Mouse (Mus musculus): ENCODE data around the gene Hsf5.

Hsf5 gene

GRCm38 (mm10) chr11:87688478-87689203 lies 71.7 kb downstream of the Hsf5 start:
- peak; percentile 20 for DNase-seq

- peak; percentile 94 for DNase-seq
Measured at GRCm38 (mm10) chr11:87689402-87689808, 72.4 kb downstream of the Hsf5 start.

DNA sequence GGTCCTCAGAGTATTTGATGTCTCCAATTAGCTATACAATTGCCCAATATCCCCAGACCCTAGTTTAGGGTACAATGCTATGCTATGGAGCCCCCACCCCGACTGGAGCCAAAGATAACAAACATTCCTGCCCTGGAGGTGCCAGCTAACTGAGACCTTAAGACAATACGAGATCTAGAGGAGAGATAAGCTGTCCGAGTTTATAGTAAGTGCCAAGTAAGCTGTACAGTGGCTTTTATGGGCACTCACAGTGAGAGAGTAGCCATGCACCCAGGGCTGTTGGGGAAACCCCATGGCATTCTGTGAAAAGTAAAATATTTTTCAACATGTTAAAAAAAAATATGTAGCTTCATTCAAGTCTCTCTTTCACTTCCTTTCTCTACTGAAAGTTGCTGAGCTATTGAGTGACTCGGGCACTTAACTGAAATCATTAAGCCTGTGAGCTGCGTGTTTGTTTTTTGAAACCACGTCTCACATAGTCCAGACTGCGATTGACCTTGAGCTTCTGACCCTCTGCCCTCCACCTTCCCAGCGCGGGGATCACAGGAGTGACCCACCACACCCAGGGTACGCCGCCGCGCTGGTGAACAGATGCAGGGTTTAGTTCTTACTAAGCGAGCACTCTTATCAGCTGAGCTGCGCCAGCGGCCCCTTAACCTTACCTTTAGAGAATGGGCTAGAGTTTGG lies 73.2 kb downstream of the Hsf5 start:
- DNase-seq: peak; percentile 15

DNA sequence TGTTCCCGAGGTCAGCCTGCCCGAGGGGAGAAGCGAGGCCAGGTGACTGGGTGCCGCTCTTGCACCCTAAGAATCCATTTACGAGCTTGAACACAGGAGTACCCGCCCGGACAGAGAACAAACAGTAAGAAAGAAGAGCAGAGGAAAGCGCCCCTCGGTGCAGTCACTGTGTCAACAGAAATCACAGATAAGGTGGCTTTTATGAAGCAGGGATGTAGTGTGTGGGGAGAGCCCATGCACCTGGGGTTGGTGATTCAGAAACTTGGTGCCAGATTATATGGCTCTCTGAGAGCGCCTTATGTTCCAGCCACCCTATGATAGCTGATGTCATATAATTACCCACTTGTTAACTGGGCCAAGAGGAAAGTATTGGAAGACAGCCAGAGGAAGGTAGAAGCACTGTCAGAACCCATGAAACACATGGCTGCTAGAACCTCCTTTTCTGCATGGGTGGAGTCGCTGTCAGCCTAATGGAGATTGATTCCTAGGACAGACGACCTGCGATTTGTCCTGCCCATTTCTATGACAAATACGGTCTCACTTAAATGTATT lies 80.2 kb downstream of the Hsf5 start:
- DNase-seq: no peak

DNA sequence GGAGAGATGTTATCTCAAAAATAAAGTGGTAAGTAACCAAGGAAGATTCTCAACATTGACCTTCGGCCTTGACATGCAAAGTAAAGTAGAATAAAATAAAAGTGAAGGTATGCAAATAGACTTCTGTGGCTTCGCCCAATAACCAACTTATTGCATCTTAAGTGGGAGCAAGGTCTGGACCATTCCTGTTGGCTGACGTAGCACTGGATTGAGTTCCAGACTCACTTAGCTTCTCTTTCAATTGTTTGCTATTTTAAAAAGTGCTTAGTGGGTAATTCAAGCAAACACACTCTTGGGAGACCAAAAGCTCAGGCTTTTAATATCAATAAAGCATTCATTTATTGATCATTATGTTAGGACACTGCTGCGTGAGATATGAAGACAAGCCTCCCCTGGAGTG lies 81.2 kb downstream of the Hsf5 start:
- peak; percentile 57 for DNase-seq

DNA sequence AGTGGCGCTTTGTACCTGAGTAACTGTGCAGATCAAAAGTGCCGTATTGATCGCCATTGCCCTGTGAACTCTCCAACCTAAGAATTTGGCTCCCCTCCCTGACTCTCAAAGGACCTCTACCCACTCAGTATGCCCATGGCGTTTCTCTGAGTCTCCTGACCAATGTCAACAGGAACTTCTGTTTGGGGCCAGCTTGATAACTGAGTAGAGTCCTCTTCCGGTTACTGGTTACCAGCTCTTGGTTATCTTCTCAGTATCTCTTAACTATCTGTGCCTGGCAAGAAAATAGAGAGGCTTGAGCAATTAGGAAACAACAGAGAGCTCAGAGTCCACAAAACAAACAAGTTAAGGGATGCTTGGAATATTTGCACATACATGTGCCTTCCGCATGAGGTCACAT lies 84.1 kb downstream of the Hsf5 start:
- DNase-seq: no peak

DNA sequence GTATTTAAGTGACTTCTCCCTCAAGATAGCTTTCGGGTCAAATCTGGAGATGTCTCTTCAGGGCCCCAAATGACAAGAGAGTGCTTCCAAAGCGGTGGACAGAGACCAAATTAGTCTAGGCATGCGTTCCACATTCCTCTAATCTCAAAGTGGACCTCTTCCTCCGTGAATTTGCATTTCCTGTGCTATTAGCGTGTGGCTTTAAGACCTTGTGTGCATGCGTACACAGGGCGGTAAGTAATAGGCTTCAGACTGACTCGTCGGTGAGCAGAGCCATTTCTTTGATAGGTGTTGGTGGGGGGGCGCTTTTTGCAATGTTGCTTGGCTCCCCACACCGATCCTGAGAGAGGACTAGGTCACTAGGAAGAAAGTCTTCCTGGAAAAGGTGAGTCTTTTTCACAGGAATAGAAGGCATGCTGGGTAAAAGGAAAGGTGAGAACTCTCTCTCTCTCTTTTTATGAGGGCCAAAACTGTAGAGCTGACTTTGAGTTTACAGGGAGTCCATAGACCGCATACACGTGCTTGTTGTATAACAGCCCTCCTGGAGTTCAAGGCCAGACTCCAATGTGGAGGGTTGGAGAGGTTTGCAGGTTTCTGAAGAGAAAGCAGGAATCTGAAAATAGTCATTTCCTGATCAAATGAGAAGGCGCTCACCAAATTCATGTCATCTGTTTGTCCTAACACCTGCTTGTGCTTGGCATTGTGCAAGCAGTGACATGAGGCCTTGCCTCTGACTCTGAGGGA lies 85.1 kb downstream of the Hsf5 start:
- no peak for DNase-seq

DNA sequence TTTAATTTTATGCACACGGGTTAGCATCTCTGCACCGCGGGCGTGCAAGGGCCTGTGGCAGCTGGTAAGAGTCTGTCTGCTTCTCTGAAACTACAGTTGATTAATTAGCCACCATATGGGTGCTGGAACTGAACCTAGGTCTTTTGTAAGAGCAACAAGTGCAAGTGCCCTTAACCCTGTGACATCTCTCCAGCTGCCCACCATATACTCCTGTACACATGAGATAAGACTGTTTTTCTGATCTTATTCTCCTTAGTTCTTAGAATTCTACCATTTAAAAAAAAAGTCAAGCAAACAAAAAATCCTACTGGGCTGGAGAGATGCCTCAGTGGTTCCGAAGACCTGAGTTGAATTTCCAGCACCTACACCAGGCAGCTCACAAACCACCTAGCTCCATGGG lies 86.7 kb downstream of the Hsf5 start:
- DNase-seq: no peak

- no peak for DNase-seq
Measured at GRCm38 (mm10) chr11:87704289-87704688, 87.3 kb downstream of the Hsf5 start.

GRCm38 (mm10) chr11:87707570-87707969 lies 90.6 kb downstream of the Hsf5 start:
- no peak for DNase-seq

DNA sequence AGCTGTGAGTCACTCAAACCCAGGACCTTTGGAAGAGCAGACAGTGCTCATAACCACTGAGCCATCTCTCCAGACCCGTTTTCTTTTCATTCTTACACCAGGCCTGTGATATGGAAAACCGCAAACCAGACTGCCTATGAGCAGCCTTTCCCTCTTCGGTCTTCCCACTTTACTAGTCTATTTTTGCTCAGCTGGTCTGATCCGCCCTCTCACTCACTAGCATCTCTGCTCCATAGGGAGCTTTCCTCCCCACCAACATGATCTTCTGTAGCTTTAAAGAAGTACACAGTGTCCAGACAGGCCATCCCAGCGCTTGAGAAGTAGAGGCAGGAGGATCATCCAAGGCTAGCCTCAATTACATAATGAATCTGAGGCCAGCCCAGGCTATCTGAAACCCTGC lies 92.0 kb downstream of the Hsf5 start:
- no peak for DNase-seq

Data from lung, postnatal 36 days (tissue).